Mouse (Mus musculus) forebrain, postnatal 0 days (tissue): ENCODE results near the gene Smim13. TPM values are rescaled to one million over a fixed set of nuclear protein-coding genes. Genes with fewer than 3 reads are reported as not detected.

ENCODE experiments used
- ATAC-seq: fragments of 200-750 bp; cut with Nextera tagmentation; 2 replicates; pipeline ENCODE4 v1.8.0; 2017; ENCODE audit warnings: mild to moderate bottlenecking, moderate library complexity
- DNase-seq: peaks from one replicate; pipeline ENCODE4 v3.0.0-alpha.2; 2015
- H3K27ac ChIP-seq: fragments of 300-500 bp; sonication (generic); 2 replicates; pipeline ENCODE4 v1.5.1; 2014; ENCODE audit warnings: low read depth, mild to moderate bottlenecking, antibody characterized with exemption, low read length, moderate library complexity, mixed read lengths
- H3K27me3 ChIP-seq: fragments of 300-500 bp; sonication (generic); 2 replicates; pipeline ENCODE4 v1.6.1; 2014; ENCODE audit warnings: mild to moderate bottlenecking, low read length, mixed read lengths; ENCODE audit not compliant: insufficient read depth
- H3K36me3 ChIP-seq: fragments of 300-500 bp; sonication (generic); 2 replicates; pipeline ENCODE4 v1.6.1; 2014; ENCODE audit warnings: mild to moderate bottlenecking, moderate library complexity; ENCODE audit not compliant: insufficient read depth
- H3K4me1 ChIP-seq: fragments of 300-500 bp; sonication (generic); 2 replicates; pipeline ENCODE4 v1.6.1; 2014; ENCODE audit warnings: antibody characterized with exemption; ENCODE audit not compliant: insufficient read depth
- H3K4me2 ChIP-seq: fragments of 300-500 bp; sonication (generic); 2 replicates; pipeline ENCODE4 v1.6.1; 2014; ENCODE audit warnings: low read depth, mild to moderate bottlenecking, moderate library complexity
- H3K4me3 ChIP-seq: fragments of 300-500 bp; sonication (generic); 2 replicates; pipeline ENCODE4 v1.5.1; 2014; ENCODE audit warnings: low read depth, low read length, mixed read lengths
- H3K9ac ChIP-seq: fragments of 300-500 bp; sonication (generic); 2 replicates; pipeline ENCODE4 v1.6.1; 2014; ENCODE audit warnings: mild to moderate bottlenecking
- H3K9me3 ChIP-seq: fragments of 300-500 bp; sonication (generic); 2 replicates; pipeline ENCODE4 v1.6.1; 2016; ENCODE audit warnings: low read length
- CTCF ChIP-seq: sonication (generic); IDR thresholded peaks from 2 replicates; pipeline ENCODE4 v1.5.1; 2016; ENCODE audit warnings: antibody characterized with exemption, control low read depth, low read depth
- WGBS: fragments of 180-500 bp; shearing (Covaris S2); extraction: QIAGEN DNeasy Blood & Tissue Kit; methylation state at CpG from one replicate; pipeline ENCODE4 v1.1.7; 2014; 5-methylcytosine and 5-hydroxymethylcytosine counted together
- polyA plus RNA-seq: library from polyadenylated mRNA; unstranded; fragments of >200 nt; fragmentation: Nextera tagmentation; extraction: Ambion mirVana; gene quantifications from 2 replicates; pipeline ENCODE4 v1.2.1, GENCODE M21; 2015
- total RNA-seq: library from RNA; depleted of rRNA; stranded (reverse); fragments of >200 nt; gene quantifications from 2 replicates; pipeline ENCODE4 v1.2.3, GENCODE M21; 2014

Gene Smim13
- total and polyA plus RNA-seq, 2 experiments from 2014 or later: 28.1 to 58.1 TPM

DNA sequence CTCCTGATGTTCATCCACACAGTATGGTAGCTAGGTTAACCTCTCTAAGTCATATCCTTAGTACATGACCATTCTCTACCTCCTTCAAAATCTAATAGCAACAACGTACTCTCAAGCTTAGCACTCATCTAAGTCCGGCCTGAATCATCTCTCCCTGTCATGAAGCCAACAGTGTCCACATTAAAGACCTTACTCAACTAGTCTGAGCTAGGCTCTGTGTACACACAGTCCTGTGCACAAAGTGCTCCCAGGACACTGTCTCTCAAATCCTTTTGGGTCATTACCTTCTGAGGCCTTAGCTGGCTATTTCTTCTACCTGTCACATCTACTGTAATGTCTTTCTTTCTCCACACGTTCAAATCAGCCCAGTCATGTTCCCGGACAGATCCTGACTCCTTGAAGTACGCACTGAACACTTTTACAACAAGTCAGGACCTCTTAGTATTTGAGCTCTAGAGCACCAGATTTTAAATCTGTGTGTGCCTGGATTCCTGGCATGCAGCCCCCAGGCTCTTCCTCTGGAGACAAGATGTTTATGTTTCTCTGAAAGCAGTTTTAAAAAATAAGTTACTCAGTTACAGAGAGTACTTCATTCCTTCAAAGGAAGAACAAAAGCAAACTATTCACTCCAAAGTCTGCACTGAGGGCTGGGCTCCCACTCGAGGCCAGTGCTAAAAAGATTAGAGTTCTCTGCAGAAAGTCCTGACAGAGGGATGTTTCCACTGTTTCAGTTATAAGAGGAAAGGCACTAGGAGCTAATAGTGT lies 36.9 kb upstream of the Smim13 start:
- ATAC-seq (no peak), DNase-seq (no peak)
- H3K9me3 ChIP-seq: no peaks in the 10 kb centered on the region
- no peak for TF ChIP-seq CTCF
- no peaks in the 10 kb centered on the region for H3K4me1 ChIP-seq
- no peaks in the 10 kb centered on the region for H3K36me3 ChIP-seq
- no peak overlapping the region for H3K27ac ChIP-seq
- H3K4me3 ChIP-seq: no peak overlapping the region
- no peaks in the 10 kb centered on the region for H3K27me3 ChIP-seq
- no peak overlapping the region for H3K9ac ChIP-seq
- 70% methylated on average over 6 of the region's 6 CpGs for WGBS
- no peak overlapping the region for H3K4me2 ChIP-seq

GRCm38 (mm10) chr13:41215669-41216068 lies 34.0 kb upstream of the Smim13 start:
- Histone ChIP-seq H3K4me2 (no peak overlapping the region), H3K9me3 (no peaks in the 10 kb centered on the region), H3K4me3 (no peak overlapping the region), H3K36me3 (no peaks in the 10 kb centered on the region), H3K27me3 (no peaks in the 10 kb centered on the region), H3K27ac (no peak overlapping the region), H3K4me1 (peaks cover 14% of the 10 kb centered on the region; the same call in 1 of the 2 replicates), H3K9ac (no peak overlapping the region)
- DNase-seq: no peak
- 86% methylated on average over 6 of the region's 6 CpGs for WGBS
- no peak for ATAC-seq
- TF ChIP-seq CTCF: no peak

GRCm38 (mm10) chr13:41216236-41216635 lies 33.4 kb upstream of the Smim13 start:
- H3K4me3 ChIP-seq: no peak overlapping the region
- no peak overlapping the region for H3K27ac ChIP-seq
- no peaks in the 10 kb centered on the region for H3K36me3 ChIP-seq
- H3K9ac ChIP-seq: no peak overlapping the region
- DNase-seq (no peak), ATAC-seq (no peak)
- H3K9me3 ChIP-seq: 0 out of 2 replicates have a peak, but pooled peaks cover under 1% of the 10 kb centered on the region
- peaks cover 14% of the 10 kb centered on the region; the same call in 1 of the 2 replicates for H3K4me1 ChIP-seq
- H3K4me2 ChIP-seq: no peak overlapping the region
- no peaks in the 10 kb centered on the region for H3K27me3 ChIP-seq
- TF ChIP-seq CTCF: no peak
- 64% methylated on average over 3 of the region's 3 CpGs for WGBS

DNA sequence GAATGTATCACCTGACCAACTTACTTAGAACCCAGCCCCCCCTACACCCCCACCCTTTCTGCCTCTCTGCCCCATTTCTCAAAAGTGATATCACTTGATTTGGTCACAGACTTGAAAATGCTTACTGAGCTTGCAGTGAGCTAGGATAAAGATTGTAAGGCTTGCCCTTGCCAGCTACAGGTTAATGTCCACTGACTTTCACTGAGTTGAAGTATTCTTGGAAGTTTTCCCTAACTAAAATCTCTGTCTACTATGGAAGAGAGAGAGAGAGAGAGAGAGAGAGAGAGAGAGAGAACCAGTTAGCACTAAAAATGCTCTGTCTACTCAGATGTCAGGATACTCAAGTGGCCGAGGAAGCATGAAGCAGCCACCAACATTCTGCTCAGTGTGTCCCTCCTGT lies 30.6 kb upstream of the Smim13 start:
- H3K4me3 ChIP-seq: peak overlapping the region; percentile 77
- no peak overlapping the region for H3K27ac ChIP-seq
- DNase-seq (no peak), ATAC-seq (no peak)
- 19% methylated on average over 1 of the region's 1 CpGs for WGBS
- H3K36me3 ChIP-seq: no peaks in the 10 kb centered on the region
- H3K4me1 ChIP-seq: peaks cover 14% of the 10 kb centered on the region; the same call in 1 of the 2 replicates
- 0 out of 2 replicates have a peak, but pooled peaks cover 4% of the 10 kb centered on the region for H3K9me3 ChIP-seq
- peak overlapping the region; percentile 53 for H3K4me2 ChIP-seq
- H3K27me3 ChIP-seq: no peaks in the 10 kb centered on the region
- TF ChIP-seq CTCF: no peak
- no peak overlapping the region for H3K9ac ChIP-seq

- DNase-seq: peak; percentile 74
Measured at GRCm38 (mm10) chr13:41219687-41220303, 29.8 kb upstream of the Smim13 start.

DNA sequence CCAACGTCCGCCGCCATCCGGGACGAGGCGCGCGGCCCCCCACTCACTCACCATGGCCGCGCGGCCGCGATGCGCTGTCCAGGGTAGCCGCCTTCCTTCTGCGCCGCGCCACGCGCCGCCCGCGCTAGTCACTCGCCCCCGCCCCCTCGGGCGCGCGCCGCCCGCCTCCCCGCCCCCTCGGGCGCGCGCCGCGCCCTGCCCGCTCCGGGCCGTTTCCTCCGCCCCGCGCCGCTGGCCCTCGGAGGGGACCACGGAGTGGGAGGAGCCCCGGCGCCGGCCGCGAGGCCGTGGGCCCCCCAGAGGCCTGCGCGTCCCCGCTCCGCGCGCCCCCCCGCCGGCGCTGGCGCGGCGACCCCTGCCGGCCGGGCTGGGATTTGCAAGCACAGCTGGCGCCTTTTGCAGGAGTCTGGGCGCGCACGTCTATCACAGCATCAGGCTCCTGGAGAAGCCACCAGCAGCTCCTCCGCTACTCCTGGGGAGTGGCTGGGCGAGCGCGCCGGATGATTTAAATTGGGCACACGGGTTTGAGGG lies 29.3 kb upstream of the Smim13 start, which contains the start of gene Elovl2:
Elovl2 (minus strand) TSS at position 102 of the 531 bp plus-strand sequence.
- DNase-seq (peak; percentile 88), ATAC-seq (peak; percentile 91)
- Histone ChIP-seq H3K4me2 (peak within 1 kb of the TSS; percentile 53), H3K4me3 (peak within 1 kb of the TSS; percentile 77), H3K36me3 (no peaks in the 10 kb centered on the region), H3K9me3 (0 out of 2 replicates have a peak, but pooled peaks cover 4% of the 10 kb centered on the region), H3K9ac (peak within 1 kb of the TSS; percentile 87), H3K27me3 (no peaks in the 10 kb centered on the region), H3K27ac (peak within 1 kb of the TSS; percentile 80), H3K4me1 (peaks cover 14% of the 10 kb centered on the region; the same call in 1 of the 2 replicates)
- WGBS: 1% methylated on average over 52 of the region's 77 CpGs
- peak; percentile 73 for TF ChIP-seq CTCF

More at GRCm38 (mm10) chr13:41219687-41220303, 29.8 kb upstream of the Smim13 start:
- 3% methylated on average over 36 of the region's 39 CpGs for WGBS
- Histone ChIP-seq H3K9me3 (0 out of 2 replicates have a peak, but pooled peaks cover 4% of the 10 kb centered on the region), H3K36me3 (no peaks in the 10 kb centered on the region), H3K4me3 (peak overlapping the region; percentile 77), H3K4me2 (peak overlapping the region; percentile 53), H3K27me3 (no peaks in the 10 kb centered on the region), H3K9ac (peak overlapping the region; percentile 87), H3K4me1 (peaks cover 14% of the 10 kb centered on the region; the same call in 1 of the 2 replicates), H3K27ac (peak overlapping the region; percentile 80)
- ATAC-seq: peak; percentile 78
- TF ChIP-seq CTCF: no peak
